Comparison of ENCODE assay signal across 19 mouse cellular contexts in genomic region chr5:149456544-149456943, GRCm38 (mm10). TPM values are rescaled to one million over a fixed set of nuclear protein-coding genes. Genes with fewer than 3 reads are reported as not detected.
DNase-seq lines count a peak whose midpoint lies in the region; ATAC-seq lines count a peak whose summit lies in the region.
"Had no signal": no experiment of that assay in that cellular context is flagged by ENCODE, and none has a peak within 500 bp of the region (broad histone marks: within the 10 kb centered on the region; RNA-seq: fewer than 3 reads in every experiment).

No protein-coding gene starts in this region.

- H3K9ac ChIP-seq in heart, embryonic 11.5 days (ENCODE audit: low read depth, low read length): no peak overlapping the region
- H3K9ac ChIP-seq: forebrain, postnatal 0 days; limb, embryonic 13.5 days; lung, embryonic 15.5 days; midbrain, embryonic 15.5 days had no signal

- H3K27me3 ChIP-seq in heart, embryonic 11.5 days (ENCODE audit: control insufficient read depth, insufficient read depth, low read length): no peaks in the 10 kb centered on the region
- H3K27me3 ChIP-seq: limb, embryonic 13.5 days; lung, embryonic 15.5 days; midbrain, embryonic 15.5 days had no signal

- H3K27ac ChIP-seq in heart, embryonic 11.5 days (ENCODE audit: low read depth, low read length): no peak overlapping the region
- H3K27ac ChIP-seq: embryonic facial prominence, embryonic 10.5 days; gastrocnemius, adult 2 months; limb, embryonic 13.5 days; lung, embryonic 15.5 days; midbrain, embryonic 15.5 days had no signal

- WGBS in heart, embryonic 11.5 days (ENCODE audit: insufficient replicate concordance): 82% methylated on average over 7 of the region's 7 CpGs

- H3K36me3 ChIP-seq in heart, embryonic 11.5 days (ENCODE audit: control insufficient read depth, insufficient read depth, low read length): no peaks in the 10 kb centered on the region
- H3K36me3 ChIP-seq: embryonic facial prominence, embryonic 10.5 days; limb, embryonic 13.5 days; lung, embryonic 15.5 days; midbrain, embryonic 15.5 days had no signal

- H3K4me2 ChIP-seq in heart, embryonic 11.5 days: no peak overlapping the region
- H3K4me2 ChIP-seq: limb, embryonic 13.5 days; lung, embryonic 15.5 days; midbrain, embryonic 15.5 days had no signal

- peak; percentile 24 to 28 for DNase-seq in kidney, postnatal 4 days
- DNase-seq in kidney, adult 8-10 months: no peak
- peak; percentile 70 for DNase-seq in thymus, postnatal 4 days
- DNase-seq in thymus, postnatal 0 days (ENCODE audit: low spot score): no peak
- peak; percentile 57 for DNase-seq in lung, postnatal 10 days
- DNase-seq in c-Kit-positive CD71-positive TER-119-positive erythroid progenitor cells, embryonic 14.5 days (ENCODE audit: low spot score): no peak
- DNase-seq in right cerebral cortex, adult 2 months (ENCODE audit: low spot score in 2 of 2): no peak
- DNase-seq: adrenal gland, postnatal 25 days; B cell, adult 2 months; cerebellum, postnatal 25 days; forebrain, postnatal 0 days; gastrocnemius, adult 2 months had no signal

- no peak overlapping the region for H3K4me3 ChIP-seq in heart, embryonic 11.5 days (ENCODE audit: low read depth, low read length)
- H3K4me3 ChIP-seq: embryonic facial prominence, embryonic 10.5 days; erythroblast, embryonic 14.5 days; gastrocnemius, adult 2 months; limb, embryonic 13.5 days; lung, embryonic 15.5 days; midbrain, embryonic 15.5 days had no signal

- H3K9me3 ChIP-seq in heart, embryonic 11.5 days (replicated peaks; ENCODE audit: control insufficient read depth, low read length): no peaks in the 10 kb centered on the region
- H3K9me3 ChIP-seq: embryonic facial prominence, embryonic 10.5 days; limb, embryonic 13.5 days; lung, embryonic 15.5 days; midbrain, embryonic 15.5 days had no signal

- H3K4me1 ChIP-seq in heart, embryonic 11.5 days (ENCODE audit: control insufficient read depth, insufficient read depth, low read length): no peaks in the 10 kb centered on the region

- ATAC-seq in heart, embryonic 11.5 days (replicated peaks; ENCODE audit: insufficient number of reproducible peaks, low FRiP score, low TSS enrichment): no peak
- ATAC-seq: activated CD4-positive, CD25-positive, alpha-beta regulatory T cell, adult 4 months; forebrain, postnatal 0 days; midbrain, embryonic 15.5 days had no signal

RNA-seq across cellular contexts. Expression of gene Tex26, which starts 17.1 kb away (rescaled TPM):
- polyA plus RNA-seq in thymus, postnatal 0 days (2015; fragmentation: Nextera tagmentation; extraction: Ambion mirVana): 0.44 and 0.91 TPM in 2 replicates
- polyA plus RNA-seq in heart, embryonic 11.5 days (2014; fragmentation: Nextera tagmentation; extraction: Ambion mirVana): 0.52 and 0.57 TPM in 2 replicates
- polyA plus RNA-seq: activated CD4-positive, CD25-positive, alpha-beta regulatory T cell, adult 4 months; erythroblast, embryonic 14.5 days had no signal

RNA-seq across cellular contexts. Expression of gene Medag, which starts 45.0 kb away (rescaled TPM):
- polyA plus RNA-seq in thymus, postnatal 0 days (2015; fragmentation: Nextera tagmentation; extraction: Ambion mirVana): 1.3 and 2.0 TPM in 2 replicates
- polyA plus RNA-seq in heart, embryonic 11.5 days (2014; fragmentation: Nextera tagmentation; extraction: Ambion mirVana): 0.75 and 0.96 TPM in 2 replicates
- polyA plus RNA-seq: erythroblast, embryonic 14.5 days had no signal

Comparison
In these comparisons a context has a peak if more than half of its experiments do, and no peak if none do; other contexts are left out.
1. DNase-seq: peak in kidney, postnatal 4 days (2 of 2), thymus, postnatal 4 days (single experiment) and lung, postnatal 10 days (single experiment); none in kidney, adult 8-10 months (0 of 2), thymus, postnatal 0 days (single experiment), c-Kit-positive CD71-positive TER-119-positive erythroid progenitor cells, embryonic 14.5 days (single experiment) and right cerebral cortex, adult 2 months (0 of 2).